Mouse (Mus musculus) central nervous system, embryonic 18 days (tissue): Measurements from ENCODE around the gene Prss21. TPM values are rescaled to one million over a fixed set of nuclear protein-coding genes. Genes with fewer than 3 reads are reported as not detected.

ENCODE experiments used
- polyA plus RNA-seq: library from polyadenylated mRNA; depleted of rRNA; stranded (reverse); fragments of >200 nt; gene quantifications from 2 replicates; pipeline ENCODE4 v1.2.3, GENCODE M21; 2012; rRNA removed

Gene Prss21
- polyA plus RNA-seq: not detected in 2 replicates

GRCm38 (mm10) chr17:23867756-23868155 lies at the start of gene Prss21:
Gene Prss21 (plus strand): TSS chr17:23868056.

GRCm38 (mm10) chr17:23829064-23829619 lies 38.7 kb upstream of the Prss21 start, which contains the start of gene Elob:
Gene Elob (minus strand): TSS chr17:23829136.

GRCm38 (mm10) chr17:23836006-23836575 lies 31.8 kb upstream of the Prss21 start, which contains the start of gene Prss33:
Gene Prss33 (minus strand): TSS chr17:23836056.

DNA sequence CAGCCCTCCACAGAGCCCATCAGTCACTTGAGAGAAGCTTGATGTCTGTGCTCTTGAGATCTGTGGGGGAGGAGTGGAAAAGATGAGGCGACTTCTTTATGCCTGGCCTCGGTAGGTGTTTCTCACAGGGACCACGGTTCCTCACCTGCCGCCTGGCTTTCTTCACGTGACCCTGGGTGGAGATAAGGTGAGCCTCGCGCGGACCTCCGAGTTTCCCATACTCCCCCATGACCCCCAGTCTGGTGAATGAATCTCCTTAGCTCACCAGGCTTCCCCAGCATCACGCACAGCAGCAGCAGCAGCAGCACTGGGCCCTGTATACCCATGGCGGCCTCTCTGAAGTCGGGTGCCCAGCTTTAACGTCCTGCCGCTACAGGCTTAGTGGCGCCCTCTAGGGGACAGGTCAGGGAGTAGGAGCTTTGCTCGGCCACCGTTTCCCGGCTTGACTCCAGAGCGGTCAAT lies 24.0 kb upstream of the Prss21 start, which contains the start of the genes Prss32 and Prss41:
Prss32 (plus strand) TSS at position 44 of the 462 bp plus-strand sequence.
Prss41 (minus strand) TSS at position 361 of the 462 bp plus-strand sequence.

DNA sequence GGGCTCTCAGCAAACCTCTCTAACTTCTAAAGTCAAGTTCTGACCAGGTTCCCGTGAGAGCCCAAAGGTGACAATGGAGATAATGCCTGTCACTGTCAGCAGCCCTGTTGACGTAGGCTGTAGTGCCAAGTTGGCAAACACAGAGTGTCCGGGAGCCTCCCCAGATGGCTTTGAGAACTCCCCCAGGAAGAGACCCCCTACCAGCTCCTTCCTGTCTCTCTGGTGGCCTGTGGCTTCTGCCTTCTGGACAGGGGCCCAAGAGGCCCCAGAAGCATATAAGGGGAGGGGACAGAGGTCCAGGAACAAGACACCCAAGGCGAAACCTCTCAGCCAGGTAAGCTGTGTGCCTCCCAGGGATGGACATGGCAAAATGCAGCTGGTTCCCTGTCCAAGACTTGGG lies 12.7 kb downstream of the Prss21 start, which contains the start of the genes Dcpp1 and Dcpp2:
Dcpp1 (plus strand) TSS at position 301 of the 400 bp plus-strand sequence.
Dcpp2 (plus strand) TSS at position 305 of the 400 bp plus-strand sequence.

GRCm38 (mm10) chr17:23917158-23917557 lies 49.3 kb downstream of the Prss21 start, which contains the start of gene Dcpp3:
Gene Dcpp3 (plus strand): TSS chr17:23917458.

Other genes starting within 250 kb of the Prss21 start
- 0.87 and 1.0 TPM in 2 replicates for gene Mmp25, start 222.8 kb upstream of the Prss21 start, polyA plus RNA-seq
- 0.13 and 0.22 TPM in 2 replicates for gene Bicdl2, start 207.6 kb upstream of the Prss21 start, polyA plus RNA-seq
- gene Hcfc1r1, start 194.5 kb upstream of the Prss21 start, polyA plus RNA-seq: 86.9 and 88.9 TPM in 2 replicates
- gene Thoc6, start 194.2 kb upstream of the Prss21 start, polyA plus RNA-seq: 28.9 and 33.0 TPM in 2 replicates
- 2.5 and 3.4 TPM in 2 replicates for gene Tnfrsf12a, start 190.6 kb upstream of the Prss21 start, polyA plus RNA-seq
- 0.54 and 0.72 TPM in 2 replicates for gene Cldn6, start 188.8 kb upstream of the Prss21 start, polyA plus RNA-seq
- gene Cldn9, start 184.0 kb upstream of the Prss21 start, polyA plus RNA-seq: 0.40 and 0.47 TPM in 2 replicates
- 0.17 and 0.32 TPM in 2 replicates for gene 1520401A03Rik, start 145.3 kb upstream of the Prss21 start, polyA plus RNA-seq
- gene Pkmyt1, start 141.7 kb upstream of the Prss21 start, polyA plus RNA-seq: 19.8 and 20.8 TPM in 2 replicates
- gene Paqr4, start 127.2 kb upstream of the Prss21 start, polyA plus RNA-seq: 33.9 and 34.7 TPM in 2 replicates
- 1.3 and 1.6 TPM in 2 replicates for gene Kremen2, start 122.2 kb upstream of the Prss21 start, polyA plus RNA-seq
- 80.5 and 83.9 TPM in 2 replicates for gene Flywch1, start 96.5 kb upstream of the Prss21 start, polyA plus RNA-seq
- 46.4 and 59.7 TPM in 2 replicates for gene Flywch2, start 82.0 kb upstream of the Prss21 start, polyA plus RNA-seq
- gene Srrm2, start 77.5 kb upstream of the Prss21 start, polyA plus RNA-seq: 446 and 518 TPM in 2 replicates
- 883 and 917 TPM in 2 replicates for gene Elob, start 38.9 kb upstream of the Prss21 start, polyA plus RNA-seq
- gene Prss33, start 32.0 kb upstream of the Prss21 start, polyA plus RNA-seq: 0.26 and 0.27 TPM in 2 replicates
- 1.6 and 1.8 TPM in 2 replicates for gene Prss32, start 24.2 kb upstream of the Prss21 start, polyA plus RNA-seq
- 1.6 and 1.7 TPM in 2 replicates for gene Prss41, start 23.9 kb upstream of the Prss21 start, polyA plus RNA-seq
- not detected in 2 replicates for gene Dcpp1, start 12.8 kb downstream of the Prss21 start, polyA plus RNA-seq
- not detected in 2 replicates for gene Dcpp2, start 12.8 kb downstream of the Prss21 start, polyA plus RNA-seq
- not detected in 2 replicates for gene Dcpp3, start 49.4 kb downstream of the Prss21 start, polyA plus RNA-seq
- not detected in 2 replicates for gene Sbp, start 73.6 kb downstream of the Prss21 start, polyA plus RNA-seq
- not detected in 2 replicates for gene Sbpl, start 87.2 kb downstream of the Prss21 start, polyA plus RNA-seq
- gene Prss30, start 112.5 kb downstream of the Prss21 start, polyA plus RNA-seq: 0.45 and 0.56 TPM in 2 replicates
- gene Prss22, start 130.0 kb downstream of the Prss21 start, polyA plus RNA-seq: 3.5 TPM in 1 of 2 replicates, not detected in the other
- 11.0 TPM in 1 of 2 replicates, not detected in the other for gene Prss27, start 170.1 kb downstream of the Prss21 start, polyA plus RNA-seq
- gene Kctd5, start 205.4 kb downstream of the Prss21 start, polyA plus RNA-seq: 76.6 and 78.1 TPM in 2 replicates